Mouse (Mus musculus): ENCODE data around the gene Csf3. TPM values are rescaled to one million over a fixed set of nuclear protein-coding genes. Genes with fewer than 3 reads are reported as not detected.

Csf3 gene
- total RNA-seq, 2 experiments from 2014 or later, result not detected

GRCm38 (mm10) chr11:98745932-98746853 lies 45.1 kb downstream of the Csf3 start:
- ATAC-seq (replicated peaks; ENCODE audit: low FRiP score, poor library complexity, severe bottlenecking), result no peak

GRCm38 (mm10) chr11:98746855-98747693 lies 46.0 kb downstream of the Csf3 start:
- no peak; the same call in 1 of the 2 replicates for ATAC-seq (replicated peaks; ENCODE audit: low FRiP score, poor library complexity, severe bottlenecking)

- ATAC-seq (replicated peaks; ENCODE audit: low FRiP score, poor library complexity, severe bottlenecking), result no peak
Measured at GRCm38 (mm10) chr11:98747804-98748505, 46.9 kb downstream of the Csf3 start.

- ATAC-seq (replicated peaks; ENCODE audit: low FRiP score, poor library complexity, severe bottlenecking), result no peak
Measured at GRCm38 (mm10) chr11:98748506-98749416, 47.7 kb downstream of the Csf3 start.

GRCm38 (mm10) chr11:98749716-98750115 lies 48.7 kb downstream of the Csf3 start:
- no peak for ATAC-seq (replicated peaks; ENCODE audit: low FRiP score, poor library complexity, severe bottlenecking)

GRCm38 (mm10) chr11:98750351-98751201 lies 49.5 kb downstream of the Csf3 start:
- ATAC-seq (replicated peaks; ENCODE audit: low FRiP score, poor library complexity, severe bottlenecking), result peak; percentile 13; the same call in 1 of the 2 replicates

- no peak for ATAC-seq (replicated peaks; ENCODE audit: low FRiP score, poor library complexity, severe bottlenecking)
Measured at GRCm38 (mm10) chr11:98751221-98751782, 50.2 kb downstream of the Csf3 start.

- no peak for ATAC-seq (replicated peaks; ENCODE audit: low FRiP score, poor library complexity, severe bottlenecking)
Measured at GRCm38 (mm10) chr11:98752562-98753140, 51.6 kb downstream of the Csf3 start.

Other genes starting within 250 kb of the Csf3 start
- 19.5 and 21.0 TPM in 2 replicates for gene Ikzf3, start 155.2 kb upstream of the Csf3 start, total RNA-seq (2015; ENCODE audit: low replicate concordance)
- 5.4 and 6.7 TPM in 2 replicates for gene Ikzf3, start 155.2 kb upstream of the Csf3 start, total RNA-seq (2017; ENCODE audit: low replicate concordance)
- gene Zpbp2, start 150.2 kb upstream of the Csf3 start, total RNA-seq (2015; ENCODE audit: low replicate concordance), result 7.5 and 8.3 TPM in 2 replicates
- 3.1 and 13.2 TPM in 2 replicates for gene Zpbp2, start 150.2 kb upstream of the Csf3 start, total RNA-seq (2017; ENCODE audit: low replicate concordance)
- gene Ormdl3, start 113.9 kb upstream of the Csf3 start, total RNA-seq (2015; ENCODE audit: low replicate concordance), result 54.5 and 58.4 TPM in 2 replicates
- gene Ormdl3, start 113.9 kb upstream of the Csf3 start, total RNA-seq (2017; ENCODE audit: low replicate concordance), result 68.6 and 79.1 TPM in 2 replicates
- not detected in 2 replicates for gene Lrrc3c, start 103.0 kb upstream of the Csf3 start, total RNA-seq (2015; ENCODE audit: low replicate concordance)
- gene Lrrc3c, start 103.0 kb upstream of the Csf3 start, total RNA-seq (2017; ENCODE audit: low replicate concordance), result not detected in 2 replicates
- 5.4 TPM in 1 of 2 replicates, not detected in the other for gene Gm12355, start 75.6 kb upstream of the Csf3 start, total RNA-seq (2015; ENCODE audit: low replicate concordance)
- 1.1 and 3.9 TPM in 2 replicates for gene Gm12355, start 75.6 kb upstream of the Csf3 start, total RNA-seq (2017; ENCODE audit: low replicate concordance)
- not detected in 2 replicates for gene Gsdma3, start 74.9 kb upstream of the Csf3 start, total RNA-seq (2015; ENCODE audit: low replicate concordance)
- gene Gsdma3, start 74.9 kb upstream of the Csf3 start, total RNA-seq (2017; ENCODE audit: low replicate concordance), result not detected in 2 replicates
- gene Gsdma2, start 54.5 kb upstream of the Csf3 start, total RNA-seq (2015; ENCODE audit: low replicate concordance), result not detected in 2 replicates
- not detected in 2 replicates for gene Gsdma2, start 54.5 kb upstream of the Csf3 start, total RNA-seq (2017; ENCODE audit: low replicate concordance)
- gene Gsdma, start 36.9 kb upstream of the Csf3 start, total RNA-seq (2015; ENCODE audit: low replicate concordance), result not detected in 2 replicates
- not detected in 2 replicates for gene Gsdma, start 36.9 kb upstream of the Csf3 start, total RNA-seq (2017; ENCODE audit: low replicate concordance)
- gene Psmd3, start 18.7 kb upstream of the Csf3 start, total RNA-seq (2015; ENCODE audit: low replicate concordance), result 28.1 and 30.3 TPM in 2 replicates
- gene Psmd3, start 18.7 kb upstream of the Csf3 start, total RNA-seq (2017; ENCODE audit: low replicate concordance), result 23.6 and 30.7 TPM in 2 replicates
- gene Med24, start 28.2 kb downstream of the Csf3 start, total RNA-seq (2015; ENCODE audit: low replicate concordance), result 30.6 and 57.7 TPM in 2 replicates
- gene Med24, start 28.2 kb downstream of the Csf3 start, total RNA-seq (2017; ENCODE audit: low replicate concordance), result 14.7 and 25.0 TPM in 2 replicates
- 8.6 and 13.8 TPM in 2 replicates for gene Thra, start 39.4 kb downstream of the Csf3 start, total RNA-seq (2015; ENCODE audit: low replicate concordance)
- 3.3 and 8.0 TPM in 2 replicates for gene Thra, start 39.4 kb downstream of the Csf3 start, total RNA-seq (2017; ENCODE audit: low replicate concordance)
- gene Nr1d1, start 74.1 kb downstream of the Csf3 start, total RNA-seq (2015; ENCODE audit: low replicate concordance), result not detected in 2 replicates
- gene Nr1d1, start 74.1 kb downstream of the Csf3 start, total RNA-seq (2017; ENCODE audit: low replicate concordance), result not detected in 2 replicates
- 43.6 and 44.7 TPM in 2 replicates for gene Msl1, start 94.3 kb downstream of the Csf3 start, total RNA-seq (2015; ENCODE audit: low replicate concordance)
- 29.5 and 35.5 TPM in 2 replicates for gene Msl1, start 94.3 kb downstream of the Csf3 start, total RNA-seq (2017; ENCODE audit: low replicate concordance)
- 41.8 and 60.4 TPM in 2 replicates for gene Casc3, start 103.6 kb downstream of the Csf3 start, total RNA-seq (2015; ENCODE audit: low replicate concordance)
- 59.2 and 92.7 TPM in 2 replicates for gene Casc3, start 103.6 kb downstream of the Csf3 start, total RNA-seq (2017; ENCODE audit: low replicate concordance)
- 6.7 TPM in 1 of 2 replicates, not detected in the other for gene Rapgefl1, start 135.5 kb downstream of the Csf3 start, total RNA-seq (2015; ENCODE audit: low replicate concordance)
- 1.5 TPM in 1 of 2 replicates, not detected in the other for gene Rapgefl1, start 135.5 kb downstream of the Csf3 start, total RNA-seq (2017; ENCODE audit: low replicate concordance)
- 15.1 and 36.0 TPM in 2 replicates for gene Wipf2, start 162.4 kb downstream of the Csf3 start, total RNA-seq (2015; ENCODE audit: low replicate concordance)
- 8.2 and 8.9 TPM in 2 replicates for gene Wipf2, start 162.4 kb downstream of the Csf3 start, total RNA-seq (2017; ENCODE audit: low replicate concordance)
- 72.4 and 84.3 TPM in 2 replicates for gene Cdc6, start 206.5 kb downstream of the Csf3 start, total RNA-seq (2015; ENCODE audit: low replicate concordance)
- gene Cdc6, start 206.5 kb downstream of the Csf3 start, total RNA-seq (2017; ENCODE audit: low replicate concordance), result 96.1 and 116 TPM in 2 replicates
- gene Rara, start 226.6 kb downstream of the Csf3 start, total RNA-seq (2015; ENCODE audit: low replicate concordance), result 4.3 and 18.4 TPM in 2 replicates
- 0.51 and 1.4 TPM in 2 replicates for gene Rara, start 226.6 kb downstream of the Csf3 start, total RNA-seq (2017; ENCODE audit: low replicate concordance)

All from erythroid progenitor cell, adult 5-6 weeks (primary cell).